Mouse (Mus musculus) hindbrain, embryonic 16.5 days (tissue): Measurements from ENCODE around the gene Scgb1b27. TPM values are rescaled to one million over a fixed set of nuclear protein-coding genes. Genes with fewer than 3 reads are reported as not detected.
"Not testable (repeated sequence)": the region's sequence is repeated elsewhere in the genome, so short reads cannot be mapped to it uniquely, and the experiment has no call there.

Experiments
- ATAC-seq: fragments of 200-750 bp; cut with Nextera tagmentation; 2 replicates; pipeline ENCODE4 v1.8.0; 2017; ENCODE audit warnings: moderate TSS enrichment, moderate library complexity
- H3K27ac ChIP-seq: fragments of 300-500 bp; sonication (generic); 2 replicates; pipeline ENCODE4 v1.5.1; 2014; ENCODE audit warnings: low read depth, mild to moderate bottlenecking, control low read depth, low read length, moderate library complexity
- H3K27me3 ChIP-seq: fragments of 300-500 bp; sonication (generic); replicated peaks from 2 replicates; pipeline ENCODE4 v1.6.1; 2014; ENCODE audit warnings: low read length; ENCODE audit not compliant: control insufficient read depth, insufficient read depth
- H3K36me3 ChIP-seq: fragments of 300-500 bp; sonication (generic); 2 replicates; pipeline ENCODE4 v1.6.1; 2014; ENCODE audit warnings: mild to moderate bottlenecking, low read length, moderate library complexity, mixed read lengths; ENCODE audit not compliant: control insufficient read depth, insufficient read depth
- H3K4me1 ChIP-seq: fragments of 300-500 bp; sonication (generic); 2 replicates; pipeline ENCODE4 v1.6.1; 2014; ENCODE audit warnings: low read depth, low read length; ENCODE audit not compliant: control insufficient read depth, insufficient read depth
- H3K4me2 ChIP-seq: fragments of 300-500 bp; sonication (generic); 2 replicates; pipeline ENCODE4 v1.6.1; 2014; ENCODE audit warnings: mild to moderate bottlenecking, low read length, control low read depth, moderate library complexity
- H3K4me3 ChIP-seq: fragments of 300-500 bp; sonication (generic); 2 replicates; pipeline ENCODE4 v1.5.1; 2014; ENCODE audit warnings: mild to moderate bottlenecking, low read length, control low read depth, moderate library complexity
- H3K9ac ChIP-seq: fragments of 300-500 bp; sonication (generic); 2 replicates; pipeline ENCODE4 v1.6.1; 2014; ENCODE audit warnings: low read depth, mild to moderate bottlenecking, control low read depth, low read length, moderate library complexity
- H3K9me3 ChIP-seq: fragments of 300-500 bp; sonication (generic); 2 replicates; pipeline ENCODE4 v1.6.1; 2014; ENCODE audit warnings: mild to moderate bottlenecking, low read length, moderate library complexity; ENCODE audit not compliant: control insufficient read depth
- WGBS: fragments of 180-500 bp; shearing (Covaris S2); extraction: QIAGEN DNeasy Blood & Tissue Kit; methylation state at CpG from one replicate; pipeline ENCODE4 v1.1.7; 2014; 5-methylcytosine and 5-hydroxymethylcytosine counted together
- polyA plus RNA-seq: library from polyadenylated mRNA; unstranded; fragments of >200 nt; fragmentation: Nextera tagmentation; extraction: Ambion mirVana; gene quantifications from 2 replicates; pipeline ENCODE4 v1.2.1, GENCODE M21; 2015

The Scgb1b27 gene
- not detected in 2 replicates for polyA plus RNA-seq

DNA sequence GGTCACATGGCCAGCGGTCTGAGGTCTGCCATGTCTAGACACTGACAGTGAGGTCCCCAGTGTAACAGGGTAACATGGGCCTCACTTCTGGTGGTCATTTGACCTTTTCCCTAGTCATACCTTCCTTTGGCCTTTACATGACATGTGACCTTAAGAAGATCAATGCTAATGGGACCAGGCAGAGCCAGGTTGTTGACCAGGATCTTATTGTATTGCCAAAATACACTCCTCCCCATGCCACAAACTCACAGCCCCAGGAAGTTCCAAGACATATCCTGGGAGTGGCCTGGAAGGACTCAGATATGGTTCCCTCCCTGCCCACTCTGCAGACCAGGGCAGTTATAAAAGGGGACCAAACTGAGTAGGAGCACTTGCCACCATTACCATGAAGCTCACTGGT, at the start of gene Scgb1b27:
Gene Scgb1b27 (plus strand): TSS at position 301 of the 400 bp plus-strand sequence.
- not testable (repeated sequence) for H3K4me3 ChIP-seq, H3K27ac ChIP-seq, H3K9ac ChIP-seq, H3K4me2 ChIP-seq, H3K36me3 ChIP-seq, ATAC-seq, H3K27me3 ChIP-seq, H3K4me1 ChIP-seq
- peaks cover 14% of the 10 kb centered on the region for H3K9me3 ChIP-seq
- WGBS: 93% methylated on average over 1 of the region's 1 CpGs

GRCm38 (mm10) chr7:33982281-33982680, 39.0 kb upstream of the Scgb1b27 start:
- WGBS: 33% methylated on average over 8 of the region's 9 CpGs
- H3K9ac ChIP-seq, H3K4me2 ChIP-seq: not testable (repeated sequence)

GRCm38 (mm10) chr7:34013842-34014241, 7.4 kb upstream of the Scgb1b27 start, which contains the start of gene Scgb2b27:
TSS of gene Scgb2b27 (minus strand) at chr7:34013942.
- no peaks in the 10 kb centered on the region for H3K4me1 ChIP-seq
- H3K9me3 ChIP-seq: peaks cover 18% of the 10 kb centered on the region
- no peak within 1 kb of the TSS for H3K27ac ChIP-seq
- no peak within 1 kb of the TSS for H3K9ac ChIP-seq
- H3K36me3 ChIP-seq: no peaks in the 10 kb centered on the region
- H3K27me3 ChIP-seq: no peaks in the 10 kb centered on the region
- H3K4me3 ChIP-seq: no peak within 1 kb of the TSS
- WGBS: 83% methylated on average over 4 of the region's 4 CpGs
- no peak within 1 kb of the TSS for H3K4me2 ChIP-seq
- no peak for ATAC-seq

More at GRCm38 (mm10) chr7:33982281-33982680, 39.0 kb upstream of the Scgb1b27 start:
- H3K4me3 ChIP-seq, H3K27ac ChIP-seq, ATAC-seq, H3K36me3 ChIP-seq, H3K27me3 ChIP-seq, H3K4me1 ChIP-seq, H3K9me3 ChIP-seq: not testable (repeated sequence)

DNA sequence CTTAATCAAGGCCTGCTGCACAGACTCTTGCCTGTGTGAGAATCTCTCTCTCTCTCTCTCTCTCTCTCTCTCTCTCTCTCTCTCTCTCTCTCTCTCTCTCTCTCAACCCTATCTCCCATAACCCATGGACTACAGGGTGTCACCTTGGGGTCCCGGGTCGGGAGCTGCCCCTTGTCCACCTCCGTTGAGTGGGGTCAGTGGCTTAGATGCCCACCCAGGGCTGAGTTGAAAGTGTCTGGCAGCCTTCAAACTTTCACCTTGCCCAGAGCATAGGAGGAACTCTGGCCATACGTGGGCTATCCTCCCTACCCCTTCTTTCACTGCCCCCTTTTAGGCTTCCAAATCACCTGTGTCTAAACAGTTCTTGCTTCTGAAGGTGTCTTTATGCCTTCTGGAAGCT, 4.4 kb downstream of the Scgb1b27 start:
- H3K27ac ChIP-seq: no peak overlapping the region
- no peak overlapping the region for H3K9ac ChIP-seq
- H3K27me3 ChIP-seq: no peaks in the 10 kb centered on the region
- H3K9me3 ChIP-seq: peaks cover 32% of the 10 kb centered on the region
- no peak overlapping the region for H3K4me3 ChIP-seq
- H3K36me3 ChIP-seq: no peaks in the 10 kb centered on the region
- ATAC-seq: no peak
- WGBS: 78% methylated on average over 4 of the region's 4 CpGs
- H3K4me2 ChIP-seq: no peak overlapping the region
- H3K4me1 ChIP-seq: no peaks in the 10 kb centered on the region

DNA sequence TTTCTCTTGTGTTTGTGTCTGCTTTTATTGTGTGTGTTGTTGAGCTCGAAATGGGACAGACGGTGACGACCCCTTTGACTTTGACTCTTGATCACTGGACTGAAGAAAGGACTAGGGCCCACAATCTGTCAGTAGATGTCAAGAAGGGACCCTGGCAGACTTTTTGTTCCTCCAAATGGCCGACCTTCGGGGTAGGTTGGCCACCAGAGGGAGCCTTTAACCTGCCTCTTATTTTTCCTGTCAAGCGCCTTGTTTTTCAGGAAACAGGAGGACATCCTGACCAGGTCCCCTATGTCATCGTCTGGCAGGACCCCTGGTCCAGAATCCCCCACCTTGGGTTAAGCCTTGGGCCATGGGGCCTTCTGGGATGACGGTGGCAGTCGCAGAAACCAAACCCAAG, 5.9 kb downstream of the Scgb1b27 start:
- H3K9me3 ChIP-seq: peaks cover 33% of the 10 kb centered on the region
- not testable (repeated sequence) for ATAC-seq

GRCm38 (mm10) chr7:34030026-34030425, 8.7 kb downstream of the Scgb1b27 start:
- H3K9me3 ChIP-seq: peaks cover 36% of the 10 kb centered on the region
- no peak overlapping the region for H3K4me3 ChIP-seq
- no peak overlapping the region for H3K4me2 ChIP-seq
- WGBS: 93% methylated on average over 11 of the region's 11 CpGs
- H3K9ac ChIP-seq: no peak overlapping the region
- H3K27ac ChIP-seq: no peak overlapping the region
- no peaks in the 10 kb centered on the region for H3K4me1 ChIP-seq
- no peaks in the 10 kb centered on the region for H3K36me3 ChIP-seq
- no peaks in the 10 kb centered on the region for H3K27me3 ChIP-seq
- ATAC-seq: no peak

More for the DNA sequence above, 5.9 kb downstream of the Scgb1b27 start:
- not testable (repeated sequence) for H3K4me3 ChIP-seq, H3K36me3 ChIP-seq, H3K27ac ChIP-seq, H3K27me3 ChIP-seq, H3K9ac ChIP-seq, H3K4me2 ChIP-seq, H3K4me1 ChIP-seq
- WGBS: 85% methylated on average over 9 of the region's 9 CpGs

DNA sequence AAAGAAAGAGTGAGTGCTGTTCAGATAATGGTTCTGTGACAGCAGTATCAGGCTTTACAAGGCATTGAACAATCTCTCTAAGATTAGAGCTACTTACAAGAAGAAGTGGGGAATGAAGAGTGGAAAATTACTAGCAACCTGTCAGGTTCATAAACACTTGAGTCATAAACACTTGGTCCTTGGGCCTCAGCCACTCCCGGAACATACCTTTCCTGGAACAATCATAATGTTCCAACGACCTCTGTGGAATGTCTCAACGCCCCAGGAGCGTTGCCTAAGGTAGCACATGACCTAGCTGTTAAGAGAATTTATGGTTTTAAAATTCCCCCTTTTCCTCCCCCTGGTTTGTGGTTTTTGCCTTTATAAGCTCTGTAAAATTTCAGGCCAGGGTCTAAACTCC, 13.3 kb downstream of the Scgb1b27 start:
- not testable (repeated sequence) for H3K9ac ChIP-seq, H3K27ac ChIP-seq, H3K4me2 ChIP-seq, H3K27me3 ChIP-seq, ATAC-seq, H3K36me3 ChIP-seq, H3K4me1 ChIP-seq, H3K4me3 ChIP-seq
- H3K9me3 ChIP-seq: peaks cover 28% of the 10 kb centered on the region
- 84% methylated on average over 2 of the region's 4 CpGs for WGBS

GRCm38 (mm10) chr7:34036076-34036815, 15.0 kb downstream of the Scgb1b27 start:
- not testable (repeated sequence) for H3K27me3 ChIP-seq, H3K4me1 ChIP-seq, H3K4me2 ChIP-seq, H3K9ac ChIP-seq, H3K36me3 ChIP-seq, H3K4me3 ChIP-seq, H3K27ac ChIP-seq, ATAC-seq
- WGBS: 92% methylated on average over 11 of the region's 11 CpGs
- H3K9me3 ChIP-seq: peaks cover 20% of the 10 kb centered on the region

DNA sequence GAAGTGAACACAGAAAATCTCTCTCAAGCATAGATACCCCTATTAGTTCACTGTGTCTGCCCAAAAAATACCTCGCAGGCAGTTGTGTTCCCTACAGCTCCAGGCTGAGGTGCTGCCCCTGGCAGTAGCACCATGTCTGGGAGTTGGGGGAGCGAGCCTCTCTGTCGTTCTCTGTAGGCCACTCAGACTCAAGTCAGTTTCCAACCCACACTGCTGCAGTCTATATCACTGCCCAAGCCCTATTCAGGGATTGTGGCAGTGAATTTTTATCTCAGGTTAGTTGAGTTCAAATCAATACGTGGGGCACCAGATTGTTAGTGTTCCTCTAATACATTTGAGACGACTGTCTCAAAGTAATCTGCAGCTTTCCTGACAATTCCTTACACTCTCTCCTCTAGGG, 46.8 kb downstream of the Scgb1b27 start:
- not testable (repeated sequence) for ATAC-seq, H3K4me2 ChIP-seq, H3K9ac ChIP-seq, H3K4me3 ChIP-seq, H3K27ac ChIP-seq, H3K36me3 ChIP-seq, H3K27me3 ChIP-seq, H3K4me1 ChIP-seq, H3K9me3 ChIP-seq
- 82% methylated on average over 5 of the region's 5 CpGs for WGBS
